Mouse (Mus musculus) stomach, postnatal 0 days (tissue): ENCODE results near the gene A930002H24Rik. TPM values are rescaled to one million over a fixed set of nuclear protein-coding genes. Genes with fewer than 3 reads are reported as not detected.

Experiments used
- ATAC-seq: fragments of 200-750 bp; cut with Nextera tagmentation; 2 replicates; pipeline ENCODE4 v1.8.0; 2017; ENCODE audit not compliant: low FRiP score, low TSS enrichment
- DNase-seq: peaks from one replicate; pipeline ENCODE4 v3.0.0-alpha.2; 2016; ENCODE audit warnings: low spot score
- H3K27ac ChIP-seq: fragments of 300-500 bp; sonication (generic); replicated peaks from 2 replicates; pipeline ENCODE4 v1.5.1; 2014; ENCODE audit warnings: mild to moderate bottlenecking, control low read depth
- H3K27me3 ChIP-seq: fragments of 300-500 bp; sonication (generic); 2 replicates; pipeline ENCODE4 v1.6.1; 2014; ENCODE audit warnings: low read length; ENCODE audit not compliant: control insufficient read depth, insufficient read depth
- H3K36me3 ChIP-seq: fragments of 300-500 bp; sonication (generic); 2 replicates; pipeline ENCODE4 v1.6.1; 2014; ENCODE audit warnings: low read length, mixed read lengths; ENCODE audit not compliant: control insufficient read depth, insufficient read depth
- H3K4me1 ChIP-seq: fragments of 300-500 bp; sonication (generic); replicated peaks from 2 replicates; pipeline ENCODE4 v1.6.1; 2014; ENCODE audit warnings: antibody characterized with exemption; ENCODE audit not compliant: control insufficient read depth, insufficient read depth
- H3K4me2 ChIP-seq: fragments of 300-500 bp; sonication (generic); replicated peaks from 2 replicates; pipeline ENCODE4 v1.6.1; 2014; ENCODE audit warnings: low read depth, mild to moderate bottlenecking, control low read depth, moderate library complexity
- H3K4me3 ChIP-seq: fragments of 300-500 bp; sonication (generic); 2 replicates; pipeline ENCODE4 v1.5.1; 2014; ENCODE audit warnings: low read depth, low read length, control low read depth
- H3K9ac ChIP-seq: fragments of 300-500 bp; sonication (generic); 2 replicates; pipeline ENCODE4 v1.6.1; 2014; ENCODE audit warnings: mild to moderate bottlenecking, low read length, control low read depth, mixed read lengths
- H3K9me3 ChIP-seq: fragments of 300-500 bp; sonication (generic); 2 replicates; pipeline ENCODE4 v1.6.1; 2016; ENCODE audit warnings: low read length; ENCODE audit not compliant: control insufficient read depth
- CTCF ChIP-seq: IDR thresholded peaks from 2 replicates; pipeline ENCODE4 v1.5.1; 2016; ENCODE audit warnings: antibody characterized with exemption, low read depth, mild to moderate bottlenecking, moderate library complexity
- EP300 ChIP-seq: optimal IDR thresholded peaks from 2 replicates; pipeline ENCODE3; 2016; ENCODE audit warnings: antibody characterized with exemption
- WGBS: fragments of 180-500 bp; shearing (Covaris S2); extraction: QIAGEN DNeasy Blood & Tissue Kit; methylation state at CpG from one replicate; pipeline ENCODE4 v1.1.7; 2014; 5-methylcytosine and 5-hydroxymethylcytosine counted together
- polyA plus RNA-seq: library from polyadenylated mRNA; unstranded; fragments of >200 nt; fragmentation: Nextera tagmentation; extraction: Ambion mirVana; gene quantifications from 2 replicates; pipeline ENCODE4 v1.2.1, GENCODE M21; 2015

A930002H24Rik gene
- polyA plus RNA-seq, 1 experiment from 2014 or later = 3.4 TPM

GRCm38 (mm10) chr17:63813552-63813951 lies 50.0 kb downstream of the A930002H24Rik start:
- no peaks in the 10 kb centered on the region for H3K27me3 ChIP-seq
- no peaks in the 10 kb centered on the region for H3K9me3 ChIP-seq
- 65% methylated on average over 6 of the region's 6 CpGs for WGBS
- ATAC-seq (no peak), DNase-seq (no peak)
- no peak overlapping the region for H3K27ac ChIP-seq
- no peaks in the 10 kb centered on the region for H3K4me1 ChIP-seq
- no peak overlapping the region for H3K4me2 ChIP-seq
- TF ChIP-seq CTCF = no peak
- no peak for TF ChIP-seq EP300
- no peaks in the 10 kb centered on the region for H3K36me3 ChIP-seq
- H3K9ac ChIP-seq = no peak overlapping the region
- no peak overlapping the region for H3K4me3 ChIP-seq

Other genes starting within 250 kb of the A930002H24Rik start
- 17.2 and 18.5 TPM in 2 replicates for gene Fer, start 729 bp downstream of the A930002H24Rik start, polyA plus RNA-seq